Mouse (Mus musculus): Measurements from ENCODE around the gene Catip.

- TF ChIP-seq POLR2A (IDR thresholded peaks at IDR 0.05; ENCODE audit: control insufficient read depth, low read depth, low read length) (no peak), CTCF (IDR thresholded peaks at IDR 0.05; ENCODE audit: control insufficient read depth, insufficient read depth, insufficient replicate concordance, low read depth, low read length) (no peak)
These were observed 31.1 kb downstream of the Catip start for GRCm38 (mm10) chr1:74393010-74393409.

Data from testis, adult 2 months (tissue).